Comparison of ENCODE assay signal across 17 mouse cellular contexts in the genomic region with DNA sequence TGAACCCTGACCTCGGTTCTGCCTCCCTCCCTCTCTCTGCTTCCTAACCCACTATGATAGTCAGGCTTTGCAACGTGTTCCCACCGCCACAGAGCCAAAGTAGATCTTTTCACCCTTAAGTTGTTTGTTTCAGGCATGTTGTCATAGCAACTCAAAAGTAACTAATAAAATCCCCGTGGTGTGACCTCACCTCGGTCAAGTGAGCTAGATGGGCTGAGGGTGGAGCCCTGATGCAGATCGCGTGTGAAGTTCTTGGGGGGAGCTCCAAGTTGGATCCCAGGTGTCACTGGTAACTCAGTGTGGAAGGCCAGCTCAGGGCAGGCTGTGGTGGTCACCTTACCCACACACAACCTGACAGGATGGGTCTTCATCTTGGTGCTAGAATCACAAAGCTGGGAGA. TPM values are rescaled to one million over a fixed set of nuclear protein-coding genes. Genes with fewer than 3 reads are reported as not detected.
DNase-seq lines count a peak whose midpoint lies in the region; ATAC-seq and TF ChIP-seq lines count a peak whose summit lies in the region.
"Had no signal": no experiment of that assay in that cellular context is flagged by ENCODE, and none has a peak within 500 bp of the region (broad histone marks: within the 10 kb centered on the region; RNA-seq: fewer than 3 reads in every experiment).

No protein-coding gene starts in this region.

- intact Hi-C loops in gastrocnemius, postnatal 14 days (cut with DNase I; ENCODE audit: low total_unique reads), result no loop called here

- no peak overlapping the region for H3K4me3 ChIP-seq in heart, embryonic 13.5 days
- 0 out of 4 replicates have a peak overlapping the region, but pooled peaks of 1 of the 2 experiments have one; percentile 1 for H3K4me3 ChIP-seq in liver, embryonic 14.5 days (ENCODE audit: insufficient read depth in 1 of 2, low read depth in 2 of 2, low read length in 2 of 2)
- no peak overlapping the region for H3K4me3 ChIP-seq in midbrain, embryonic 16.5 days (ENCODE audit: low read depth, low read length)
- H3K4me3 ChIP-seq: embryonic facial prominence, embryonic 15.5 days; hindbrain, embryonic 13.5 days; neural tube, embryonic 13.5 days had no signal

- H3K4me1 ChIP-seq in heart, embryonic 13.5 days, result peaks cover 18% of the 10 kb centered on the region
- H3K4me1 ChIP-seq in liver, embryonic 14.5 days (replicated peaks; ENCODE audit: control insufficient read depth in 2 of 2, insufficient read depth in 2 of 2, low read length in 1 of 2), result peaks cover 25 to 41% of the 10 kb centered on the region in 2 experiments
- no peaks in the 10 kb centered on the region for H3K4me1 ChIP-seq in midbrain, embryonic 16.5 days (ENCODE audit: control insufficient read depth, insufficient read depth, low read length)

- TF ChIP-seq CTCF in liver, embryonic 14.5 days (IDR thresholded peaks at IDR 0.05; ENCODE audit: low read depth), result no peak

- H3K27ac ChIP-seq in heart, embryonic 13.5 days (replicated peaks), result no peak overlapping the region
- peak overlapping the region; percentile 80 for H3K27ac ChIP-seq in liver, embryonic 14.5 days
- H3K27ac ChIP-seq in midbrain, embryonic 16.5 days (ENCODE audit: low read length), result no peak overlapping the region
- H3K27ac ChIP-seq: embryonic facial prominence, embryonic 15.5 days; hindbrain, embryonic 13.5 days had no signal

- 75% methylated on average over 7 of the region's 7 CpGs for WGBS in heart, embryonic 13.5 days
- 29% methylated on average over 7 of the region's 7 CpGs for WGBS in liver, embryonic 14.5 days (ENCODE audit: insufficient replicate concordance)
- 77% methylated on average over 7 of the region's 7 CpGs for WGBS in midbrain, embryonic 16.5 days

- no peak overlapping the region for H3K4me2 ChIP-seq in heart, embryonic 13.5 days
- peak overlapping the region; percentile 48 for H3K4me2 ChIP-seq in liver, embryonic 14.5 days (ENCODE audit: low read depth)
- no peak overlapping the region for H3K4me2 ChIP-seq in midbrain, embryonic 16.5 days (ENCODE audit: low read length)
- H3K4me2 ChIP-seq: embryonic facial prominence, embryonic 15.5 days; hindbrain, embryonic 13.5 days; midbrain, embryonic 11.5 days; neural tube, embryonic 13.5 days had no signal

- no peak for DNase-seq in heart, adult 11 months
- peak; percentile 50 to 67 (median 56) for DNase-seq in liver, embryonic 14.5 days (ENCODE audit: low read depth in 3 of 3, low spot score in 3 of 3)
- no peak for DNase-seq in gastrocnemius, postnatal 14 days
- DNase-seq in retina, postnatal 1 day, result no peak
- DNase-seq: B cell, adult 2 months; embryo, embryonic 11 days; kidney, postnatal 14 days; layer of hippocampus, adult 9-11 months; thymus, postnatal 25 days had no signal

- no peaks in the 10 kb centered on the region for H3K27me3 ChIP-seq in heart, embryonic 13.5 days (replicated peaks)
- H3K27me3 ChIP-seq in liver, embryonic 14.5 days (ENCODE audit: control insufficient read depth, insufficient read depth, low read length), result no peaks in the 10 kb centered on the region
- no peaks in the 10 kb centered on the region for H3K27me3 ChIP-seq in midbrain, embryonic 16.5 days (ENCODE audit: control insufficient read depth, insufficient read depth, low read depth, low read length)
- H3K27me3 ChIP-seq: embryonic facial prominence, embryonic 15.5 days; hindbrain, embryonic 13.5 days; neural tube, embryonic 13.5 days had no signal

- H3K36me3 ChIP-seq in heart, embryonic 13.5 days, result no peaks in the 10 kb centered on the region
- H3K36me3 ChIP-seq in liver, embryonic 14.5 days (replicated peaks; ENCODE audit: control insufficient read depth, insufficient read depth, low read depth), result no peaks in the 10 kb centered on the region
- no peaks in the 10 kb centered on the region for H3K36me3 ChIP-seq in midbrain, embryonic 16.5 days (ENCODE audit: control insufficient read depth, insufficient read depth, low read length)
- H3K36me3 ChIP-seq: embryonic facial prominence, embryonic 15.5 days; hindbrain, embryonic 13.5 days; neural tube, embryonic 13.5 days had no signal

- TF ChIP-seq EP300 in liver, embryonic 14.5 days (IDR thresholded peaks at IDR 0.05; ENCODE audit: low read depth), result no peak

- ATAC-seq in heart, embryonic 13.5 days (ENCODE audit: extremely low read depth, insufficient number of reproducible peaks, low FRiP score, low TSS enrichment), result no peak
- peak; percentile 62 for ATAC-seq in erythroblast, adult 5-6 weeks (replicated peaks; ENCODE audit: low FRiP score, poor library complexity, severe bottlenecking)
- ATAC-seq in liver, embryonic 14.5 days (ENCODE audit: insufficient read depth), result peak; percentile 76
- ATAC-seq in midbrain, embryonic 16.5 days, result no peak
- ATAC-seq: forebrain, embryonic 14.5 days had no signal

- 0 out of 2 replicates have a peak overlapping the region, but pooled peaks have one; percentile 19 for H3K9ac ChIP-seq in heart, embryonic 13.5 days
- H3K9ac ChIP-seq in liver, embryonic 14.5 days (replicated peaks), result peak overlapping the region; percentile 24
- H3K9ac ChIP-seq in midbrain, embryonic 16.5 days (ENCODE audit: low read depth, low read length), result no peak overlapping the region
- H3K9ac ChIP-seq: embryonic facial prominence, embryonic 15.5 days; hindbrain, embryonic 13.5 days; neural tube, embryonic 13.5 days had no signal

- H3K9me3 ChIP-seq in heart, embryonic 13.5 days, result peaks cover 5% of the 10 kb centered on the region; the same call in 1 of the 2 replicates
- H3K9me3 ChIP-seq in liver, embryonic 14.5 days (ENCODE audit: control insufficient read depth, low read length), result no peaks in the 10 kb centered on the region; the same call in 1 of the 2 replicates
- no peaks in the 10 kb centered on the region; the same call in 1 of the 2 replicates for H3K9me3 ChIP-seq in midbrain, embryonic 16.5 days (replicated peaks; ENCODE audit: control insufficient read depth, low read length, poor library complexity, severe bottlenecking)
- H3K9me3 ChIP-seq: embryonic facial prominence, embryonic 15.5 days; hindbrain, embryonic 13.5 days had no signal

RNA-seq across cellular contexts. Expression of gene Kdm8, which starts 16.1 kb away (rescaled TPM):
- 6.7 and 7.7 TPM in 2 replicates for polyA plus RNA-seq in heart, embryonic 13.5 days (2015; fragmentation: Nextera tagmentation; extraction: Ambion mirVana)
- total RNA-seq in erythroblast, adult 5-6 weeks (2015; ENCODE audit: low replicate concordance), result 6.7 TPM in 1 of 2 replicates, not detected in the other
- total RNA-seq in erythroblast, adult 5-6 weeks (2017; ENCODE audit: low replicate concordance), result 1.3 and 1.8 TPM in 2 replicates
- polyA plus RNA-seq in liver, embryonic 14.5 days (2012; rRNA removed), result 5.7 and 6.1 TPM in 2 replicates
- polyA plus RNA-seq in liver, embryonic 14.5 days (2014; fragmentation: Nextera tagmentation; extraction: Ambion mirVana), result 4.7 and 6.4 TPM in 2 replicates
- polyA plus RNA-seq in midbrain, embryonic 16.5 days (2015; fragmentation: Nextera tagmentation; extraction: Ambion mirVana), result 3.9 and 4.1 TPM in 2 replicates
- 1 to 10 TPM; 4.3 to 4.9 TPM for total RNA-seq in gastrocnemius, postnatal 14 days (2021)

Comparison
In these comparisons a context has a peak if more than half of its experiments do, and no peak if none do; other contexts are left out.
1. ATAC-seq: peak in erythroblast, adult 5-6 weeks (single experiment) and liver, embryonic 14.5 days (single experiment); none in heart, embryonic 13.5 days (single experiment) and midbrain, embryonic 16.5 days (single experiment).
2. DNase-seq: peak in liver, embryonic 14.5 days (3 of 3); none in heart, adult 11 months (single experiment), gastrocnemius, postnatal 14 days (single experiment) and retina, postnatal 1 day (single experiment).